Mouse (Mus musculus): Measurements from ENCODE around the gene Ptprd.

Ptprd gene

GRCm38 (mm10) chr4:76541769-76542168 lies 1670.0 kb downstream of the Ptprd start:
- no peak for DNase-seq

GRCm38 (mm10) chr4:76532926-76533325 lies 1678.8 kb downstream of the Ptprd start:
- DNase-seq = no peak

- DNase-seq = no peak
Observed at GRCm38 (mm10) chr4:76525281-76525680, 1686.5 kb downstream of the Ptprd start.

GRCm38 (mm10) chr4:76503279-76503601 lies 1708.5 kb downstream of the Ptprd start:
- no peak for DNase-seq

GRCm38 (mm10) chr4:76502575-76503278 lies 1709.0 kb downstream of the Ptprd start:
- no peak for DNase-seq

GRCm38 (mm10) chr4:76485848-76486247 lies 1725.9 kb downstream of the Ptprd start:
- DNase-seq = no peak

GRCm38 (mm10) chr4:76468366-76469100 lies 1743.2 kb downstream of the Ptprd start:
- no peak for DNase-seq

- DNase-seq = no peak
Observed at GRCm38 (mm10) chr4:76464682-76465081, 1747.1 kb downstream of the Ptprd start.

GRCm38 (mm10) chr4:76461336-76461735 lies 1750.4 kb downstream of the Ptprd start:
- no peak for DNase-seq

GRCm38 (mm10) chr4:76460556-76460955 lies 1751.2 kb downstream of the Ptprd start:
- no peak for DNase-seq

- DNase-seq = no peak
Observed at GRCm38 (mm10) chr4:76459621-76460020, 1752.1 kb downstream of the Ptprd start.

GRCm38 (mm10) chr4:76452286-76452685 lies 1759.5 kb downstream of the Ptprd start:
- no peak for DNase-seq

GRCm38 (mm10) chr4:76451019-76451552 lies 1760.7 kb downstream of the Ptprd start:
- no peak for DNase-seq

GRCm38 (mm10) chr4:76450351-76451018 lies 1761.3 kb downstream of the Ptprd start:
- peak; percentile 51 for DNase-seq

GRCm38 (mm10) chr4:76449466-76450350 lies 1762.1 kb downstream of the Ptprd start:
- DNase-seq = peak; percentile 62

- DNase-seq = no peak
Observed at GRCm38 (mm10) chr4:76448678-76449465, 1762.9 kb downstream of the Ptprd start.

- DNase-seq = no peak
Observed at GRCm38 (mm10) chr4:76447396-76447795, 1764.4 kb downstream of the Ptprd start.

- DNase-seq = no peak
Observed at GRCm38 (mm10) chr4:76444778-76445177, 1767.0 kb downstream of the Ptprd start.

GRCm38 (mm10) chr4:76443553-76443952 lies 1768.2 kb downstream of the Ptprd start:
- no peak for DNase-seq

GRCm38 (mm10) chr4:76440791-76441364 lies 1770.9 kb downstream of the Ptprd start:
- peak; percentile 32 for DNase-seq

GRCm38 (mm10) chr4:76438496-76439079 lies 1773.2 kb downstream of the Ptprd start:
- no peak for DNase-seq
